Mouse (Mus musculus): ENCODE measurements around the gene Ets1.

Ets1 gene

DNA sequence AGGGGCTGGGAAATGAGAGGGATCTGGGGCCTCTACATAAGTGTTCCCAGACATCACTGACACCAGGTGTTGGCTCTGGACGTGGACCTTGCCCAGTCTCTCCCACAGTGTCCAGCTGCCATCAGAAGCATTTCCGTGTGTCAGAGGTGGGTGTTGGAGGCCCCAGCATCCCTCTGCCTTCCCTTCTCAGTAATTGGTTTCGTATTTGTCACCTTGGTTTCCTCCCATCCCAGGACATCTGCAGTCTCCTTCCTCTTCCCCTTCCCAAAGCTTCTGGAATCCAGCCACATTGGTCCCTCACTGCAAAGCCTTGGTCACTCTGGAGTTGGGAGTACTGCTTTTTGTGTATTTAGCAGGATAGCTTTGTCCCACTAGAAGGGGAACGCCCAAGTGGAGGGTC is 75.7 kb downstream of the Ets1 start:
- no peak for DNase-seq (ENCODE audit: low read depth)

DNA sequence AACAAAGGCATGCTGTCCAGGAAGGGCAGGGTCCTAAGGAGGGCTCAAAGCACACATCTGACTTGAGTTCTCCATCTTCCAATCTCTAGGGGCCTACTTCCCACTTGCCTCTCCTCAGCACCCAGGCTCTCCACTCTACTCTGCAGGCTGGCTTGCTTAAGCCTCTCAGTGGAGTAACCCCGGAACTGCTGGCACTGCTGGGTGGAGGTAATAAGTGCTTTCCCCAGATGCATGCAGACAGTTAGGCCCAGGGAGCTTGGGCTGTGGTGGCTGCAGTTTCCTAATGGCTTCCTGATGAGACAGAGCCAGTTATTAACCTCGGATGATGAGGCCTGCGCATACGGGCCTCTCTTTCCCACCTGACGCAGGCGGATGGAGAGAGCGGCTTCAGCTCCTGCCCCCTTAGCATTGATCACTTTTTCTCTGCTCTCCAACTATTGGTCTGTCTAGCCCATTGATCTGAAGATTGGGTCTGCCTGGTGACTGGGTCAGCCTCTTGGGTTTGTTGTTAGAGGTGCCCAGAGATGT is 76.4 kb downstream of the Ets1 start:
- DNase-seq (ENCODE audit: low read depth) = peak; percentile 72

DNA sequence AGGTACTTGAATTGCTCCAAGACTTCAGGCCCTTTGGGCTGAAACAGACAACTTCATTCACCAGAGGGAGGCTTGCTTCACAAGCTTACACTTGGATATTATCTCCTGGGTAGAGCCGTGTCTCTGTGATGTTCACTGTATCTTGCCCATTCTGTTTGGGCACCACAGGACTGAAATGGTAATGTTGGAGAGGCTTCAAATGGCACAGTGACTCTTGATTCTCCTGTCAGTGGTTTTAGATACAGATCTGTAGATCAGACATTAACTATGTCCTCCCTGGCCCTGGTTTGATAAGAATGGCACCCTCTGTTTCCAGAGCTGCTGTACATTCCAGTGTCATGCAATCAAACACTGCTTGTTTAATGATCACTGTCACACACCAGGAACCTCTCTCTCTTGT is 77.1 kb downstream of the Ets1 start:
- DNase-seq (ENCODE audit: low read depth) = peak; percentile 73

DNA sequence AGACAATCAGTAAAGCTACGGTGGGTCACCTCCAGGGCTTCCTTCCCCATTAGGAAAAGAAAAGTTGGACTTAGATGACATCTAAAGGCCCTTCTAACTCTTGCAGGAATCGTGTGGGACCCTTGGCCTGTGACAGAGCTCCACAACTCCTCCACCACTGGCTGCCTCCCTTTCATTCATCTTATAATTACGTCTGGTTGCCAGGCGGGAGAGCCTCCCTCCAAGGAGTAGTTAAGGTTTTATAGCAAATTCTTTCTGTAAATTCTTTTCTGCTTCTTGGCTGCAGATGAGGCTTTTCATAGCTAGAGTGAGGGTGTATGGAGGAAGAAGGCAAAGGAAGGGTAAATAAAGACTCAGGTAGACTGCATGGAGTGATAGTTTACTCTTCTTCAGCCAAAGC is 77.8 kb downstream of the Ets1 start:
- DNase-seq (ENCODE audit: low read depth) = peak; percentile 48

DNA sequence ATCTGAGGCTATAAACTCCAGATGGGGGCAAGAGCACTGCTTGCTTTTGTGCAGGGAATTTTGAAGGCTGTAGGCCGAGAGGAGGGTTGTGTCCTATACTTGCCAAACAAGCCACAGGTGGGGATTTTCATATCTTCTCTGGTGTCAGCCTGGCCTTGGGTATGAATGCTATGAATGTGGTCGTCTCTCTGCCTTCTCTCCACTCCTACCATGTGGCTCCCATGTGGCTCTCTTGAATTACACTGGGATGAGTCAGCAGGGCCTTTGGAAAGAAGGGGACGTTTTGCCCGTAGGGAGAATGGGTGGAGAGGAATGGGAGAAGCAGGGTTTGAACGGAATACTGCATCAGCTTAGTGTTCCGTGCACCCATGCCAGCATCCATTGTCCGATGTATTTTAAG is 78.5 kb downstream of the Ets1 start:
- DNase-seq (ENCODE audit: low read depth) = no peak

DNA sequence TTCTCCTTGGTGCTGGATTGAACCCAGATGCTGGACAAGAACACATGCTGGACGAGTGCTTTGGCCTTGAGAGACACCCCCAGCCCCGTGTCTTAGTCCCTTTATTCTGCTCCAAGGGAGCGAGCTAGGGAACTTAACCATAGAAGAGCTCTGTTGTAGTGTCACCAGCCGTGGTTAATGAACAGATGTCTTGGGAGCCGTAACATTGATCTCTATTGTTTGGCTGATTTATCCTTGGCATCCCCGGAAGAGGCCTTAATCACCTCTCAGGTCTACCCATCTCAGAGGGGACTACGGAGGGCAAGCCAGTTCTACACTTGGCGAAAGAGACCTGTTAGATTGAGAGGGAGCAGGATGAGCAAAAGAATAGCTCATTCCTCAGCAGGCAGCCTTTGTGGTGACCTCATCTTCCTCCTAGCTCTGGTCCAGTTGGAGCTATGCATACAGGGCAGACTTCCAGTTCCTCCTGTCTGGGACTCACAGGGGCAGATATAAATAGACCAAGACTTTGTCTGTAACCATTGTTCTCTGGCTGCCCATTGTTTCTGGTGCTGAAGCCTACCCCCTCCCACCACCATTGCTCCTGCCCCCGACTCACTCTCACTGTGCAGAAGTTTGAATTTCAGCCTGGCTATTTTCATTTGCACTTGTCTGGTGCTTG is 79.9 kb downstream of the Ets1 start:
- no peak for DNase-seq (ENCODE audit: low read depth)

DNA sequence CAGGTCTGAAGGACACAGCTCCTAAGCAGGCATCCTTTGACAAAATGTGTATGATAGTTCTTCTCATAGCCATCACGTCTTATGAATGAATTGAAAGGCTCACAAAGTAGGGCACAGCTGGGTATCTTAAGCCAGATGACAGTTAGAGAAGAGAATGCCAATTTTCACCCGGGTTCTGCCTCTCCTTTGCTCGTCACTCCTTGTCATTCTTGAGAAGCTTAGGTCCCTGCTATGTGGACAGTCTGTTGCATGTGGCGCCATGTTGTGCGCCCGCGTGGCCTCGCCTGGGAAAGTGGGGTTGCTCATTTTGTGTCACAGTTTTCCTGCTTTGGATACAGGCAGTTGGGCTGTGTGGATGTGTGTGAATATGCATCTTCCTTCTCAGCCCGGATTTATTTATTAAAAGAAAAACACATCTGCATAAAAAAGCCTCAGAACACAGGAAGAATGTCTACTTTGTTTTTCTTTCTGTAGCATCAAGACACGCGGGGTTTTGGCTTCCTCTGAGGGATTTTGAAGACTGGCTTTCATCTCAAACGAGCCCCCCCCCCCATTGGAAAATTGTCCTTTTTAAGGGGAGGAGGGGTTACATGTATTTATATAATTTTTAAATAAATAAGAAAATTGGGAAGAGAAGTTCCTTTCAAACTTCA is 81.4 kb downstream of the Ets1 start:
- DNase-seq (ENCODE audit: low read depth) = peak; percentile 75

DNA sequence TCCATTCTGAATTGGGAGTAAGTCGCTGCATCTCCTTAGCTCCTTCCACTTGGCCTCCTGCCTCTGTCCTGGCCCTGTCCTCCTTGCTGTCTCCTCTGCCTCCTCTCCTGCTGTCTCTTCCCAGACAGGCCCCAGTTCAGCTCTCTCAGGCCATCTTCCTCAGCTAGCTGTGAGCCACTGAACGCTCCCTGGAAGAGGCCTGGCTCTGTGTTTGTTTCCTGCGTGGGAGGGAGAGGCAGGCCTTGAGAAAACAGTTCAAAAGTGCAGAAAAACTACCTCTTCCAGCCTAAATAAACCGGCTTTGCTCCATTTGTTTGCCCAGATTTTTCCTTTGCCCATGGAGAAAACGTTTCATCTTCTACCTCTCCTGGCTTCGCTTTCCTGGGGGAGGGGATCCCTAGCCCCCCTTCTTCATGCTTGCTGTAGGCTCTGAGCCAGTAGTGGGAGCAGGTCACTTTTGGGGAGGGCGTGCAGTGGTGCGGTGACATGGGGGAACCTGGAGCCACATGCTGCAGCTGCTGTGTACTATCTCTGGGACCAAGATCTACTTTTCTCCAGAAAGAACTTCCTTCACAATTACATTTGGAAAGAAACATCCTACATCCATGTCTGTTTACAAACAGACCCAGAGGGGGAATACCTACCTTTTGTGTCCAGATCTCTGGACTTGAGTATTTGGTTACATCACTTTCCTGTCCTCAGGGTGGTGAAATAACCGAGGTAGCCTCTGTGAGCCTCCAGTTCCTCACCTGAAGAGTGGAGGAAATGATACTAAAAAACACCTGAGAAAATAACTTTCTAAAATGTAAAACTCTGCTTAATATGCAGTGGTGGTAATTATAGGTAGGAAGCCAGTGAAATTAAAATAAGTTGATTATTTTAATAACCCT is 82.2 kb downstream of the Ets1 start:
- peak; percentile 69 for DNase-seq (ENCODE audit: low read depth)

DNA sequence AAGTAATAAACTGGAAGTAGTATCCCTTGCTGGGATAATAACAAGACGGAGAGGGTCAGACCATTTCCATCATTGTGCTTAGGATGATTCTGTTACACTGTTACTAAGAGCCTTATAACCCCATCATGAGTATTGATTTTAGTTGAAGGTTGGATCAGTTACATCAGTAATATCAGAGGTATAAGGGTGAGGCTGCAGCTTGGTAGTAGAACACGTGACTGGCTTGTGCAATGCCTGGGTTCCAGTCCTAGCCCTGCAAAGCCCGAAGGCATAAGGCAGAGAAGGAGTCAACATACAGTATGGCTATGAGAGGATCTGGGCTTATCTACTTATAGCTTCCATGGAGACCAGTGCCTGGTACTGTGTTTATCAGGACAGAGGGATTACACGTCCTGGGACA is 82.8 kb downstream of the Ets1 start:
- no peak for DNase-seq (ENCODE audit: low read depth)

DNA sequence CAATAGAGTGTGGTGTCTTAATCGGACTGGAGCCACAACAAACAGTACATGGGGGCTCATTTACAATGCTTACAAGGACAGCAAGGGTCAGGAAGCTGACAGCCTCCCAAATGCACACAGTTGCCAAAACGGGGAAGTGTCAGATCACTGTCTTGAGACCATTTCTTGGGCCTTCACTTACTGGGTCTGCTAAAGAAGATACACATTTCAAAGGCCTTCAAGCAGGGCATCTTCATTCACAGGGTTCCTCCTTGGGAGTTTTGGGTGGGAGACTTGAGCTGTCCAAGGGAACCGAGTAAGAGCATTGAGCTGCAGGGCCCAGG is 83.9 kb downstream of the Ets1 start:
- DNase-seq (ENCODE audit: low read depth) = no peak

DNA sequence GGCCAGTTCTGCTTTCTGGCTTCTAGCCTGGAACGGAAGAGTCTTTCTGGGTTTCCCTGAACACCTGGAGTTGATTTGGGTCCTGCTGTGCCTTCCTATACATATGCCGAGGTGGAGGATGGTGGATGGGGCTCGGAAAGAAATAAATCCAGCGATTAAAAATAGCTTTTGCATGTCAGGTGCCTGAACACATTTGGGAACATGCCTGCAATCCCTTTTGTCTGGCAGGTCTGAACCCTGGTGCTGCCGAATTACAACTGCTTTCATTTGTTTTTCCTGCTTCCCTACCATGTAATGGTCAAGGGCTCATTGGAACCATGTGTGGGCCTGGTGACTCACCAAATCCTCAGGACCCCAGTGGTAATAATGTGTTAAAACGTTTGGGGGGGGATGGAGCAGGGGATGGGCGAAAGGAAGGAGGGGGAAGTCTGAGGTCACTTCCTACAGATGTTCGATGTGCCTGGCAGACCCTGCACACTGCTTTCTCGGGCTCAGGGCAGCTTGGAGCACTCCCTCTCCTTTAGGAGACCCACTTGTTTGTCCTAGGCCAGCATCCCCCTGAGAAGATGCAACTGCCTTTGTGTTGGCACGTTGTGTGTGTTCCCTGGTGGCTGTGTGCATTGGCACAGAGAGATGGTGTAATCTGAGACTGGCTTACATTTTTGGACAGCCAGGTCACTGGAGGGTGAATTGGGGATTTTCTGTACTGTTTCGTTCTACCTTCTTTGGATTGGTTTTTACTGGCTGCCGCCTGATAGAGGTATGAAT is 84.4 kb downstream of the Ets1 start:
- DNase-seq (ENCODE audit: low read depth) = peak; percentile 64

DNA sequence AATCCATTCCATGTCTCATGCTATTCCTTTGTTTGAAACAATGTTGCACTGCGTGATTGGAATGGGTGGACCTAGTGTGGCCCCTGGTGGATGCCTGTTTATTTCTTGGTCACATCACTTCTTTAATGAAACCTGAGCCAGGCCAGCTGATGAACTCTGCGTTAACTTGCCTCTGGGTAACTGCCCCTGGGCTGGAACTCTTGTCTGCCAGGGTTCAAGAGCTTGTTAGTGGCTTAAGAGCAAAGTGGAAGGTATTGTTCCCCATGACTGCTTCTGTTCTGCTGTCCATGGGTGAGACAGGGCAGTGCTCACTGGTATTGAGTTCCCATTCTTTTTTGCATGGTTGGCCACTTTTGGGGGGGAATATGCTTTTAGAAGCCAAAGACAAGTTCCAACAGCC is 85.1 kb downstream of the Ets1 start:
- DNase-seq (ENCODE audit: low read depth) = no peak

DNA sequence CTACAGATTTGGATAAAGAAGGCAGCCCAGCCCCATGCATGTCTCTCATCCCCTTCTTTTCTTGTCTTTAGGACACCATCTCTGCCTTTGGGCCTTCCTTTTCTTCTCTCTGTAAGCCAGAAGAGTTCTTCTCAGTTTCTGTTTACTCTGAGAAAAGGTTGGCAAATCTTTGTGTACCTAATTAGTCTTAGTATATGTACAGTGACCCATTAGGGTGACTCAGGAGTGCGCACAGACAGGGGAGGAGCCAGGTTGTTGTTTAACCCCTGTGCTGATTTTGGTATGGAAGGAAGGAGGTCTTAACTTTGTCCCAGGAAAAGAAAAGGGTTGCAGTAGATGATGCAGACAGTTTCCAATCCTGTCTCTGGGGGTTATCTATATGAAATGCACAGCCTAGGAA is 86.2 kb downstream of the Ets1 start:
- DNase-seq (ENCODE audit: low read depth) = no peak

DNA sequence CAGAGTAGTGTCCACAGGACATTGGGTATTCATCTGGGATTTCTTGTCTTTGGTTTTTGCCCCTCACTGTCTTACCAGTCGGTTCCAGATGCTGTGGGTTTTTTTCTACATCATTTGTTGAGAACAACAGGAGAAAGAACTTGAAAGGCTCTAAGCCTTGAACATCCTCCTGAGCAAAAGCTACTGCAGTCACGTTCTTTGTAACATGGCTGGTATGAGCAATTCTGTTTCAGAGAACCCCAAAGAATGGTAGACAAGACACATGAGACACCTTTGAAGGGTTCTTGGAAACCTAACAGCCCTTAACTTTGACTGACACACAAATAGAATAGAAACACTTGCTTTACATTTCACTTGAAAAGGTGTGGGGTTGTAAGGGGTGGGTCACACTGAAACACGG is 86.9 kb downstream of the Ets1 start:
- DNase-seq (ENCODE audit: low read depth) = peak; percentile 84

DNA sequence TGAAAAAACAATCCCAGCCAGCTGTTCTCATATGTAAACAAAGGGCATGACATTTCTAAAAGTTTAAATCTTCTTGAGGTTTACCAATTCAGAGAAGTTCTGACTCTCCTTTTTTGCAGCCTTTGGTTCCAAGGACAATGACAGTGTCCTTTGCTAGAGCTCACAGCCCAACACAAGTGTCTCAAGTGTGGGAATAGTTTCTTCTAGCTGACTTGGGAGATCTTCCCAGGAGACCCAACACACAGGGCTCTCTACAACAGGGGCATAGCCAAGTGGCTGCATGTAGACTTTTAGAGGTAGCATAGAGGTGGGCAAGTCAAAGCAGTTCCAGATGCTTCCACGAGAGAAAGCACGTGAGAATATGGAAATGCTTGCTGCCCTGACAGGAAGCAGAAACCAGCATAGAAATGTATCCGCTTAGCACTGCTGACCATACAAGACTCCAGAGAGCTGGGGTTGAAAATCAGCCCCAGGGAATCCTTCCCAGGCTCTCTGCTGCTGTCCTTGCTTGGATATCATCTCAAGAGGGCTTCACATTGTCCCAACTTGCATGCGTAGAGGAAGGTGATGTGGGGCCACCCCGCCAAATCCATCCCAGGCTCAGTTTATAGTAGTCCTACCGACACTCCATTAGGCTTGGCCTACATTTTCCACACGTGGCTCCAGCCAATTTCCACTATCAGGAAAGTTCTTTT is 88.3 kb downstream of the Ets1 start:
- DNase-seq (ENCODE audit: low read depth) = peak; percentile 56

DNA sequence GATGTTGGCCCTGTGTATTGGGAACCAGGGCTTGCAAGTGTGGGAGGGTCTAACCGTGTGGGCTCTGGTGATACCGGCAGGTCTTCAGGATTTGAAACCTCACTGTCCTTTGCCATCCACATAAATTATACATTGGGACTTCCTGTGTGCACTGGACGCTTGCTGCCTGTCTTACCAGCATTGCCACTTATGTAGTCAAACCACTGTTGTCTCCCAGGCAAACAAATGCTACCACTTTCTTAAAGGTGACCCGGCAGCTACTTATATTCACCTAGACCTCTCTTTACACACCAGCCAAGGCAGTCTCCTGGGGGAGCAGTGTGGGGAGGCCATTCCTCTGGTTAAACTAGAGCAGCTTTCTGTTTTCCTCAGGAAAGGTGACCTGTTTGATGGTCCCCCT is 89.9 kb downstream of the Ets1 start:
- DNase-seq (ENCODE audit: low read depth) = no peak

DNA sequence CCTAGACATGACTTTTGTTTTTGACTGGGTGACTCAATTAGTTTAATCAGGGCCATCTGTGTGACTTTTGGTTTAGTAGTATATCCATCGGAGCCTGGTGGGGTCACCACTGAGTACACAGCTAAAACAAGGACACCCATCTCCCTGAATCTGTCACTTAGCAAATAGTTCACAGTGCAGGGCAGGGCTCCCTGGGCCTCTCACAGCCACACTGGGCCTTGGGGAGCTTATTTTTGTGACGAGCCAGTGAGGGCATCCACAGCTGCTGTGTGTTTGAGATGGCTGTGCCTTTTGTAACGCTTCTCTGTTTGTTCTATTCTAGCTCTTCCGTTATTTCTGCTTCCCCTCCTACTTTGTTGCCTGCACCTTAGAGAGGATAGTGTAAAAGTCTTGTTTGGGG is 90.6 kb downstream of the Ets1 start:
- no peak for DNase-seq (ENCODE audit: low read depth)

DNA sequence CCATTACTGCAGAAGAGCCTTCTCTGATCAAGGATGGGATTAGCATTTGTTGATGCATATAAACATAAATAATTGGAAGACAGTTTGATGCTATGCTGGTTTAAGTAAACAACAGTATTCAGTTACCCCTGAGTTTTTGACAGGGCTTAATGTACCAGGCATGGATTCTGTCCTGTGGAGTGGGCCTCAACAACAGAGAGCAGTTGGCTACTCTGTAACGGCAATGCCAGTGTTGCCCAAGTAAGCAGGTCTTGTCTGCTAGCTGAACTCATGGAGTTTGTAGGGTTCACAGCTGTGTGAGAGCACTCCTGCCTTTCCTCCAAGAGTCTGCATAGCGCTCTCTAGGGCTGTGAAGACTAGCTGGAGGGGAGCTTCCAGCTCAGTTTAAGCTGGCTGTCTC is 91.0 kb downstream of the Ets1 start:
- no peak for DNase-seq (ENCODE audit: low read depth)

DNA sequence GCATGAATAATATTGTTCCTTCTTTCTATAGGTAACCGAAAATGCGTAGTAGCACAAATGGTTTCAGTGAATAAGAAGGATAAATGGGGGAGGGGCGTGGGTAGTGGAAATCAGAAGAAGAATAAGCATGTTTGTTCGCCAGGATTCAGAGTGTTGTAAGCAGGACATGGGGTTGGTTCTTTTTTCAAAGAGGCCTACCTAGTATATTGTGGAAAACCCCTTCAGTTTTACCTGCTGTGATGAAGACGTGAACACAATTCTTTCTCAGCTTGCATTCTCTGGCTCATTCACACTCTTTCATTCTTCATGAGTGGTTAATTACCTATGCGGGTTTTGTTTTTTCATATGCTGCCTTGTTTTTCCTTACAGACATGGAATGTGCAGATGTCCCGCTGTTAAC is 92.3 kb downstream of the Ets1 start:
- no peak for DNase-seq (ENCODE audit: low read depth)

DNA sequence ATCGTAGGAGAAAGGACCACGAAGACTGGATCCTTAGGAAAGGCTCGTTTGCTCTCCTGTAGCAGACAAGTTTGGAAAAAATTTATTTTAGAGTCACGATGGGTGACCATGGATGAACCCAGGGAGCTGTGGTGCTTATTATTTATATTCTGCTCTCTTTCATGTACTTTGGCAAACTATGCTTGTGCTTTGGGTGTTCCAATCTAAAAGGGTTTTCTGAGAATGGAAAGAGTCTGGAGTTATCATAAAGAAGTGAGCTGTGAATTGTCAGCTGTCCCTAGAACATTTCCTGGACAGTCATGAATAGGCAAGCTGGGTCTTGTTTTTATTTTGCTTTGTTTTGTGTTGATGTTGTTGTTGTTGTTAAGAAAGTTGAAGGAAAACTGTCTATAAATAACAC is 92.8 kb downstream of the Ets1 start:
- peak; percentile 59 for DNase-seq (ENCODE audit: low read depth)

DNA sequence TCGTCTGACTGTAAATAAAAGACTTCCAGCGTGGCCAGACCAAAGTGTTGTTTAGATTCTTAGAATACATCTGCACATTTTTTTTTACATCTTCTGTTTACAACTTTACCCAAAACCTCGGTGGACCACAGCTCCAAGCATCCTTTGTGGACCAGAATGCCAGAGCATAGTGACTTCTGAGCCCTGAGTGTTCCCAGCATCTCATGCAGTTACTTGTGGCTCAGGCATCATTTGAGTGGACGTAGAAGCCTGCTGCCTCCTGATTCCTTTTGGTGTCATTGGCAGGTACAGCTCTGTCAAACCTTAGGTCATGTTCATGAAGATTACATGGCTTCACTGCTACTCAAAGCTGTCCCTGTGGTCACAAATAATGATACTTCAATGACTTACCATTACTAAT is 93.2 kb downstream of the Ets1 start:
- DNase-seq (ENCODE audit: low read depth) = peak; percentile 55
